Mouse (Mus musculus): Measurements from ENCODE around the gene Olfr1281.
"Not testable (repeated sequence)": the region's sequence is repeated elsewhere in the genome, so short reads cannot be mapped to it uniquely, and the experiment has no call there.

The Olfr1281 gene

GRCm38 (mm10) chr2:111326220-111326619 lies at the start of gene Olfr1281:
Gene Olfr1281 (plus strand): TSS chr2:111326520.
- no peak for DNase-seq (ENCODE audit: low read depth, low spot score)

GRCm38 (mm10) chr2:111289836-111290235 lies 36.5 kb upstream of the Olfr1281 start, which contains the start of gene Olfr1278:
Gene Olfr1278 (plus strand): TSS chr2:111290136.
- no peak for DNase-seq (ENCODE audit: low read depth, low spot score)

- no peak for DNase-seq (ENCODE audit: low read depth, low spot score)
These were observed 27.8 kb upstream of the Olfr1281 start for GRCm38 (mm10) chr2:111298541-111298940.

DNA sequence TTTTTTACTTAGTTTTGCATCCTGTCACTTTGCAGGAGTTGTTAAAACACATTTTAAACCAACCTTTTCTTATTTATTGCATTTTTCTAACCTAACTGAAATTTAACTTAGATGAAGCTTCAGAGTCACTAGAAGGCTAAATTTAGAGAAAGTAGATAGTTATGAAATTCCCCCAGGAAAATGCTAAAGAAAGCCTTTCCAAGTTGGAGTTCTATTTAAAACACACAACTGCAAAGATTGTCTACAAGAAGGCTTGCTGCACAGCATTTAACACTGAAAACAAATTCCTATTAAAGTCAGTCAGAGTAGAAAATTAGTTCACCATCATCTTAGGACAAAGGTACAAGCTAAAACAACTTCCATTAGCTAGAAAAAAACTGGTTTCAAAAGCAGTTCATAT lies 25.9 kb upstream of the Olfr1281 start, which contains the start of gene Olfr1279:
Gene Olfr1279, plus strand, starts transcription at position 262 of the 400 bp plus-strand sequence.
- no peak for DNase-seq (ENCODE audit: low read depth, low spot score)

- DNase-seq (ENCODE audit: low read depth, low spot score), result no peak
These were observed 12.6 kb upstream of the Olfr1281 start, which contains the start of gene Olfr1280 for GRCm38 (mm10) chr2:111313717-111314116. Gene Olfr1280 (plus strand): TSS chr2:111314017.

DNA sequence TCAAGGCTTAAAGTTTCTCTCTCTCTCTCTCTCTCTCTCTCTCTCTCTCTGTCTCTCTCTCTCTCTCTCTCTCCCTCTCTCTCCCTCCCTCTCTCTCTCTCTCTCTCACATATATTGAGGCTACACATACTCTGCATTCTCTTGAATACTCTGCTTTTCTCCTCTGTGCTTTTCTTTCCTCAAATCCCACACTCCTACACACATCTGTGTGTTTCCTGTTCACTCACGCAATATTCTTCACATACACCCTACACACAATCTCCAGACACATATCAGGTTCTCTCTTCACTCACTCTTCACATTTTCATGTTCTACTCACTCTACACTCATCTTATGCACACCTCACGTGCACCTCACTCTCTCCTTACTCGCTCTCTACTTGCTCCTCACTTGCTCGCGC lies 7.4 kb downstream of the Olfr1281 start:
- DNase-seq (ENCODE audit: low read depth, low spot score), result not testable (repeated sequence)

DNA sequence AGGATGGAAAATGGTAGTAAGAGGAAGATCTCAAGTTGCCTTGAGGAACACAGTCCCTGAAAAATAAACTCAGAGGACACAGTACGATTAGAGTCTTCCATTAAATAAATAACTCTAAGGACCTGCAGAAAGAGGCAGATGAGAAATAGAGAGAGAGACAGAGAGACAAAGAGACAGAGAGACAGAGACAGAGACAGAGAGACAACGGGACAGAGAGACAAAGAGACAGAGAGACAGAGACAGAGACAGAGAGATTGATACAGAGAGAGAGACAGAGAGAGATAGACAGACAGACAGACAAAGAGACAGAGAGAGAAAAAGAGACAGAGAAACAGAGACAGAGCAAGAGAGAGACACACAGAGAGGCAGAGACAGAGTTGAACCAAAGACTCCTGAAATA lies 9.7 kb downstream of the Olfr1281 start, which contains the start of gene Olfr1282:
Gene Olfr1282, minus strand, starts transcription at position 101 of the 400 bp plus-strand sequence.
- DNase-seq (ENCODE audit: low read depth, low spot score), result no peak

DNA sequence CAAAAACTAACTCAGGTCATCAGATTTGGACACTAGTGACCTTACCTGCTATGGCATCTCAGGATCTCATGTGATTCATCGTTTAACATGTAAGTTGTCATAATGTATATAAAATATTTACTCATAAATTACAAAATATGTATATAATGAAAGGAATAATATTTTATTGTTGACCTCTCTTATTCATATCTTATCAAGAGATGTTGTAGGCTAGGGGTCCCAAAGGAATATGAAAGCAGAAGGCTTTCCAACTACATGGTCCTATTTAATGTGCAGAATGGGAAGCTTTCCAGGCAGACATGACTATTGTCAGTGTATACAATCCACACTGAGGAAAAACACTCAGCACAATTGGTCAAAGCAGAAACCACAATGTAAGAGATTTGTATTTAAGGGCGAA lies 40.2 kb downstream of the Olfr1281 start, which contains the start of gene Olfr1283:
Gene Olfr1283, plus strand, starts transcription at position 301 of the 400 bp plus-strand sequence.
- no peak for DNase-seq (ENCODE audit: low read depth, low spot score)

GRCm38 (mm10) chr2:111375222-111375621 lies 48.9 kb downstream of the Olfr1281 start, which contains the start of gene Olfr1284:
Gene Olfr1284 (plus strand): TSS chr2:111375522.
- DNase-seq (ENCODE audit: low read depth, low spot score), result no peak

Measured in WW6 (cell line).